Mouse (Mus musculus) heart, embryonic 14.5 days (tissue): ENCODE measurements around the gene Tmem176b. TPM values are rescaled to one million over a fixed set of nuclear protein-coding genes. Genes with fewer than 3 reads are reported as not detected.

Experiments used
- ATAC-seq: fragments of 200-750 bp; cut with Nextera tagmentation; 2 replicates; pipeline ENCODE4 v1.8.0; 2017; ENCODE audit warnings: low read depth, moderate TSS enrichment; ENCODE audit not compliant: insufficient number of reproducible peaks, insufficient read depth, low FRiP score
- H3K27ac ChIP-seq, 2 experiments: fragments of 200-500 bp in 1 of 2; fragments of 300-500 bp in 1 of 2; sonication (generic) in 1 of 2; replicated peaks in 1 of 2; 2 replicates each; pipeline ENCODE4 v1.5.1; 2012 to 2014; ENCODE audit warnings: low read depth in 2 of 2, low read length in 2 of 2, control low read depth in 1 of 2, mild to moderate bottlenecking in 1 of 2, mixed read lengths in 1 of 2; ENCODE audit not compliant: control insufficient read depth in 1 of 2, insufficient read depth in 1 of 2
- H3K27me3 ChIP-seq: fragments of 300-500 bp; sonication (generic); 2 replicates; pipeline ENCODE4 v1.6.1; 2014; ENCODE audit warnings: mild to moderate bottlenecking, low read length, control low read depth; ENCODE audit not compliant: control insufficient read depth, insufficient read depth
- H3K36me3 ChIP-seq: fragments of 300-500 bp; sonication (generic); 2 replicates; pipeline ENCODE4 v1.6.1; 2014; ENCODE audit warnings: mild to moderate bottlenecking, control low read depth, low read length, mixed read lengths; ENCODE audit not compliant: control insufficient read depth, insufficient read depth
- H3K4me1 ChIP-seq, 2 experiments: fragments of 200-500 bp in 1 of 2; fragments of 300-500 bp in 1 of 2; sonication (generic) in 1 of 2; 2 replicates each; pipeline ENCODE4 v1.6.1; 2012 to 2014; ENCODE audit warnings: low read length in 2 of 2, control low read depth in 1 of 2, mixed read lengths in 1 of 2; ENCODE audit not compliant: control insufficient read depth in 2 of 2, insufficient read depth in 2 of 2
- H3K4me2 ChIP-seq: fragments of 300-500 bp; sonication (generic); 2 replicates; pipeline ENCODE4 v1.6.1; 2014; ENCODE audit warnings: mild to moderate bottlenecking, low read length
- H3K4me3 ChIP-seq, 2 experiments: fragments of 200-500 bp in 1 of 2; fragments of 300-500 bp in 1 of 2; sonication (generic) in 1 of 2; 2 replicates each; pipeline ENCODE4 v1.5.1; 2012 to 2014; ENCODE audit warnings: low read length in 2 of 2, mild to moderate bottlenecking in 2 of 2, control low read depth in 1 of 2, low read depth in 1 of 2, moderate library complexity in 1 of 2; ENCODE audit not compliant: control insufficient read depth in 1 of 2, insufficient read depth in 1 of 2
- H3K9ac ChIP-seq: fragments of 300-500 bp; sonication (generic); 2 replicates; pipeline ENCODE4 v1.6.1; 2014; ENCODE audit warnings: mild to moderate bottlenecking, low read length
- H3K9me3 ChIP-seq: fragments of 300-500 bp; sonication (generic); 2 replicates; pipeline ENCODE4 v1.6.1; 2016; ENCODE audit warnings: low read length, control low read depth; ENCODE audit not compliant: control insufficient read depth
- WGBS: fragments of 180-500 bp; shearing (Covaris S2); extraction: QIAGEN DNeasy Blood & Tissue Kit; methylation state at CpG from one replicate; pipeline ENCODE4 v1.1.7; 2014; 5-methylcytosine and 5-hydroxymethylcytosine counted together
- polyA plus RNA-seq: library from polyadenylated mRNA; unstranded; fragments of >200 nt; fragmentation: Nextera tagmentation; extraction: Ambion mirVana; gene quantifications from 2 replicates; pipeline ENCODE4 v1.2.1, GENCODE M21; 2014

The Tmem176b gene
- polyA plus RNA-seq, 1 experiment from 2014 or later = 295 TPM

- H3K27ac ChIP-seq = no peak overlapping the region
- H3K27me3 ChIP-seq = no peaks in the 10 kb centered on the region
- no peaks in the 10 kb centered on the region for H3K9me3 ChIP-seq
- WGBS = 81% methylated on average over 1 of the region's 1 CpGs
- peaks cover 8 to 12% of the 10 kb centered on the region in 2 experiments; a peak in 3 of 4 replicates for H3K4me1 ChIP-seq
- no peak overlapping the region for H3K4me3 ChIP-seq
- H3K9ac ChIP-seq = no peak overlapping the region
- no peak overlapping the region for H3K4me2 ChIP-seq
- no peaks in the 10 kb centered on the region for H3K36me3 ChIP-seq
- ATAC-seq = no peak
Measured at GRCm38 (mm10) chr6:48860851-48861250, 19.6 kb upstream of the Tmem176b start.

GRCm38 (mm10) chr6:48860130-48860815 is 19.0 kb upstream of the Tmem176b start:
- no peak for ATAC-seq
- peak overlapping the region; percentile 64 for H3K4me2 ChIP-seq
- H3K4me3 ChIP-seq = peak overlapping the region in 1 of 2 experiments; percentile 35; a peak in 3 of 4 replicates
- 10% methylated on average over 21 of the region's 23 CpGs for WGBS
- no peaks in the 10 kb centered on the region for H3K9me3 ChIP-seq
- no peaks in the 10 kb centered on the region for H3K27me3 ChIP-seq
- peaks cover 8 to 12% of the 10 kb centered on the region in 2 experiments; a peak in 3 of 4 replicates for H3K4me1 ChIP-seq
- H3K36me3 ChIP-seq = no peaks in the 10 kb centered on the region
- H3K27ac ChIP-seq = no peak overlapping the region
- no peak overlapping the region; the same call in 1 of the 2 replicates for H3K9ac ChIP-seq

- Histone ChIP-seq H3K9ac (no peak overlapping the region), H3K27me3 (no peaks in the 10 kb centered on the region), H3K4me2 (no peak overlapping the region), H3K27ac (no peak overlapping the region), H3K4me1 (peaks cover 6 to 12% of the 10 kb centered on the region in 2 experiments; a peak in 3 of 4 replicates), H3K36me3 (no peaks in the 10 kb centered on the region), H3K4me3 (no peak overlapping the region), H3K9me3 (no peaks in the 10 kb centered on the region)
- 47% methylated on average over 8 of the region's 8 CpGs for WGBS
- ATAC-seq = no peak
Measured at GRCm38 (mm10) chr6:48857613-48858302, 16.5 kb upstream of the Tmem176b start.

- ATAC-seq = no peak
- Histone ChIP-seq H3K36me3 (no peaks in the 10 kb centered on the region), H3K27ac (no peak overlapping the region), H3K4me3 (no peak overlapping the region), H3K4me2 (no peak overlapping the region), H3K4me1 (peaks cover 0 to 3% of the 10 kb centered on the region in 2 experiments; a peak in 1 of 4 replicates), H3K27me3 (no peaks in the 10 kb centered on the region), H3K9me3 (no peaks in the 10 kb centered on the region), H3K9ac (no peak overlapping the region)
- 93% methylated on average over 2 of the region's 2 CpGs for WGBS
Measured at GRCm38 (mm10) chr6:48854155-48854554, 12.9 kb upstream of the Tmem176b start.

GRCm38 (mm10) chr6:48851820-48852491 is 10.7 kb upstream of the Tmem176b start:
- peak overlapping the region; percentile 79 for H3K4me2 ChIP-seq
- H3K36me3 ChIP-seq = no peaks in the 10 kb centered on the region
- H3K4me3 ChIP-seq = peak overlapping the region; percentile 45 to 50
- no peaks in the 10 kb centered on the region for H3K27me3 ChIP-seq
- peaks cover 0 to 3% of the 10 kb centered on the region in 2 experiments; a peak in 1 of 4 replicates for H3K4me1 ChIP-seq
- ATAC-seq = 0 out of 2 replicates have a peak, but pooled peaks have one; percentile 26
- peak overlapping the region; percentile 68 for H3K9ac ChIP-seq
- WGBS = 0% methylated on average over 28 of the region's 29 CpGs
- H3K27ac ChIP-seq = peak overlapping the region; percentile 51 to 70
- no peaks in the 10 kb centered on the region for H3K9me3 ChIP-seq

GRCm38 (mm10) chr6:48845086-48845485 is 3.8 kb upstream of the Tmem176b start:
- 56% methylated on average over 4 of the region's 4 CpGs for WGBS

GRCm38 (mm10) chr6:48842111-48842842 is 981 bp upstream of the Tmem176b start:
- peaks cover 11 to 31% of the 10 kb centered on the region in 2 experiments for H3K4me1 ChIP-seq
- 59% methylated on average over 11 of the region's 11 CpGs for WGBS
- peaks cover 46% of the 10 kb centered on the region for H3K36me3 ChIP-seq
- no peaks in the 10 kb centered on the region for H3K9me3 ChIP-seq
- H3K4me3 ChIP-seq = peak overlapping the region; percentile 42 to 54; a peak in 3 of 4 replicates
- H3K9ac ChIP-seq = peak overlapping the region; percentile 68
- H3K27ac ChIP-seq = peak overlapping the region; percentile 86 to 87; a peak in 3 of 4 replicates
- no peak for ATAC-seq
- H3K27me3 ChIP-seq = no peaks in the 10 kb centered on the region
- H3K4me2 ChIP-seq = peak overlapping the region; percentile 75

More at GRCm38 (mm10) chr6:48845086-48845485, 3.8 kb upstream of the Tmem176b start:
- Histone ChIP-seq H3K27ac (no peak overlapping the region), H3K36me3 (peaks cover 33% of the 10 kb centered on the region), H3K4me3 (no peak overlapping the region), H3K4me2 (no peak overlapping the region), H3K27me3 (no peaks in the 10 kb centered on the region), H3K9ac (no peak overlapping the region), H3K4me1 (peaks cover 7 to 13% of the 10 kb centered on the region in 2 experiments), H3K9me3 (no peaks in the 10 kb centered on the region)
- ATAC-seq = no peak
